Mouse (Mus musculus) mouse trophoblast stem cell (cell line): ENCODE data around the gene Prr13.

ENCODE experiments used
- in situ Hi-C, 2 experiments: fragments of 300-500 bp; cut with MseI, MboI; formaldehyde crosslinking; loops; 2 replicates in 1 of 2; 3 replicates in 1 of 2; pipeline ENCODE4 v1.15.1; 2025

Prr13 gene

GRCm38 (mm10) chr15:102458904-102459317 is at the start of gene Prr13:
Gene Prr13 (plus strand): TSS chr15:102459028.
- in situ Hi-C loops: no loop called here

GRCm38 (mm10) chr15:102409286-102409685 is 49.5 kb upstream of the Prr13 start:
- in situ Hi-C loops: no loop called here

GRCm38 (mm10) chr15:102411077-102411476 is 47.8 kb upstream of the Prr13 start:
- in situ Hi-C loops: no loop called here

- in situ Hi-C loops: no loop called here
These were observed 45.1 kb upstream of the Prr13 start for GRCm38 (mm10) chr15:102413687-102414086.

GRCm38 (mm10) chr15:102417524-102417923 is 41.3 kb upstream of the Prr13 start:
- in situ Hi-C loops: no loop called here

GRCm38 (mm10) chr15:102420986-102421385 is 37.8 kb upstream of the Prr13 start:
- in situ Hi-C loops: loop anchor here in 1 of 2 experiments (5.0 kb wide), 1 partner anchor 34 kb away; no protein-coding TSS in a partner anchor

GRCm38 (mm10) chr15:102421437-102421836 is 37.4 kb upstream of the Prr13 start:
- in situ Hi-C loops: loop anchor here in 1 of 2 experiments (5.0 kb wide), 1 partner anchor 34 kb away; no protein-coding TSS in a partner anchor

- in situ Hi-C loops: loop anchor here in 1 of 2 experiments (5.0 kb wide), 1 partner anchor 36 kb away; no protein-coding TSS in a partner anchor
These were observed 35.1 kb upstream of the Prr13 start for GRCm38 (mm10) chr15:102423602-102424240.

- in situ Hi-C loops: loop anchor here in 1 of 2 experiments (5.0 kb wide), 1 partner anchor 37 kb away; no protein-coding TSS in a partner anchor
These were observed 34.2 kb upstream of the Prr13 start for GRCm38 (mm10) chr15:102424657-102425056.

GRCm38 (mm10) chr15:102426963-102427362 is 31.9 kb upstream of the Prr13 start:
- in situ Hi-C loops: no loop called here

- in situ Hi-C loops: no loop called here
These were observed 26.8 kb upstream of the Prr13 start for GRCm38 (mm10) chr15:102432046-102432445.

- in situ Hi-C loops: no loop called here
These were observed 25.7 kb upstream of the Prr13 start for GRCm38 (mm10) chr15:102433173-102433572.

GRCm38 (mm10) chr15:102442490-102442889 is 16.3 kb upstream of the Prr13 start:
- in situ Hi-C loops: no loop called here

- in situ Hi-C loops: no loop called here
These were observed 13.7 kb upstream of the Prr13 start, which contains the start of gene Amhr2 for GRCm38 (mm10) chr15:102445146-102445545. Gene Amhr2 (plus strand): TSS chr15:102445367.

GRCm38 (mm10) chr15:102446448-102446847 is 12.4 kb upstream of the Prr13 start:
- in situ Hi-C loops: no loop called here

GRCm38 (mm10) chr15:102449366-102449765 is 9.5 kb upstream of the Prr13 start:
- in situ Hi-C loops: no loop called here

GRCm38 (mm10) chr15:102450928-102451327 is 7.9 kb upstream of the Prr13 start:
- in situ Hi-C loops: no loop called here

- in situ Hi-C loops: no loop called here
These were observed 7.0 kb upstream of the Prr13 start for GRCm38 (mm10) chr15:102451666-102452430.

GRCm38 (mm10) chr15:102455993-102456392 is 2.8 kb upstream of the Prr13 start:
- in situ Hi-C loops: no loop called here

- in situ Hi-C loops: no loop called here
These were observed 635 bp upstream of the Prr13 start for GRCm38 (mm10) chr15:102458050-102458736.

GRCm38 (mm10) chr15:102459381-102459780 is 553 bp downstream of the Prr13 start:
- in situ Hi-C loops: no loop called here

GRCm38 (mm10) chr15:102459847-102460246 is 1.0 kb downstream of the Prr13 start:
- in situ Hi-C loops: no loop called here
